Mouse (Mus musculus): Measurements from ENCODE around the gene Ifitm2.

DNA sequence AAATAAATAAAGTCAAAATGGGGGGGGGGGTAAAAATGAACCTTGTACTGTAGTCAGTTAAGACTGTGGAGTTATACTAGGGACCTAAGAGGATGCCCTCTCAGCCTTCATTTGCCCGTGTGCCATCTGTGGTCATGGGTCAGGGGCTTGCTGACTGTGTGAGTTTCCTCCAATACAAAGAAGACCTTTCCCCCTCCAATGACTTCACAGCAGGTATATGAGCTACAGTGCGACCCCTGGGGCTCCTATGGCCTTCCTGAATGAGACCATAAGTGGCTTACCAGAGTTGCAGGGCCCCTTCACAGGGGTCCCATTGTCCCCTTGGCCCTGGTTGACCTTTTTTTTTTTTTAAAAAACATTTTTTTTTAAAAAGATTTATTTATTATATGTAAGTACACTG lies 5.6 kb upstream of the Ifitm2 start:
- TF ChIP-seq CTCF (IDR thresholded peaks at IDR 0.05; ENCODE audit: control insufficient read depth, insufficient read depth, low read length), result no peak
- no peak for TF ChIP-seq POLR2A (IDR thresholded peaks at IDR 0.05; ENCODE audit: borderline replicate concordance, control insufficient read depth, low read depth, low read length)
